Mouse (Mus musculus) stomach, embryonic 16.5 days (tissue): ENCODE data around the gene Mylk. TPM values are rescaled to one million over a fixed set of nuclear protein-coding genes. Genes with fewer than 3 reads are reported as not detected.

Experiments
- ATAC-seq: fragments of 200-750 bp; cut with Nextera tagmentation; 2 replicates; pipeline ENCODE4 v1.8.0; 2017; ENCODE audit warnings: moderate number of reproducible peaks, moderate TSS enrichment; ENCODE audit not compliant: insufficient read depth, low FRiP score
- H3K27ac ChIP-seq: fragments of 300-500 bp; sonication (generic); 2 replicates; pipeline ENCODE4 v1.5.1; 2014; ENCODE audit warnings: low read length
- H3K27me3 ChIP-seq: fragments of 300-500 bp; sonication (generic); 2 replicates; pipeline ENCODE4 v1.6.1; 2014; ENCODE audit warnings: low read length, control low read depth, mixed read lengths; ENCODE audit not compliant: control insufficient read depth, insufficient read depth
- H3K36me3 ChIP-seq: fragments of 300-500 bp; sonication (generic); 2 replicates; pipeline ENCODE4 v1.6.1; 2014; ENCODE audit warnings: low read length; ENCODE audit not compliant: control insufficient read depth, insufficient read depth
- H3K4me1 ChIP-seq: fragments of 300-500 bp; sonication (generic); 2 replicates; pipeline ENCODE4 v1.6.1; 2014; ENCODE audit warnings: low read length, control low read depth, mixed read lengths; ENCODE audit not compliant: control insufficient read depth, insufficient read depth
- H3K4me2 ChIP-seq: fragments of 300-500 bp; sonication (generic); 2 replicates; pipeline ENCODE4 v1.6.1; 2014; ENCODE audit warnings: low read depth, low read length, mixed read lengths
- H3K4me3 ChIP-seq: fragments of 300-500 bp; sonication (generic); replicated peaks from 2 replicates; pipeline ENCODE4 v1.5.1; 2014; ENCODE audit warnings: mild to moderate bottlenecking, low read length
- H3K9ac ChIP-seq: fragments of 300-500 bp; sonication (generic); 2 replicates; pipeline ENCODE4 v1.6.1; 2014; ENCODE audit warnings: low read length
- H3K9me3 ChIP-seq: fragments of 300-500 bp; sonication (generic); replicated peaks from 2 replicates; pipeline ENCODE4 v1.6.1; 2016; ENCODE audit warnings: low read length, control low read depth; ENCODE audit not compliant: control insufficient read depth
- WGBS: fragments of 180-500 bp; shearing (Covaris S2); extraction: QIAGEN DNeasy Blood & Tissue Kit; methylation state at CpG from one replicate; pipeline ENCODE4 v1.1.7; 2014; 5-methylcytosine and 5-hydroxymethylcytosine counted together
- polyA plus RNA-seq: library from polyadenylated mRNA; unstranded; fragments of >200 nt; fragmentation: Nextera tagmentation; extraction: Ambion mirVana; gene quantifications from 2 replicates; pipeline ENCODE4 v1.2.1, GENCODE M21; 2015

Gene Mylk
- polyA plus RNA-seq, 1 experiment from 2014 or later, result 371 TPM

- no peak overlapping the region for H3K4me3 ChIP-seq
- no peaks in the 10 kb centered on the region for H3K36me3 ChIP-seq
- no peak overlapping the region for H3K4me2 ChIP-seq
- H3K9ac ChIP-seq, result no peak overlapping the region
- ATAC-seq, result no peak
- no peaks in the 10 kb centered on the region for H3K4me1 ChIP-seq
- WGBS, result 98% methylated on average over 1 of the region's 1 CpGs
- H3K27ac ChIP-seq, result no peak overlapping the region
- H3K27me3 ChIP-seq, result no peaks in the 10 kb centered on the region
- peaks cover 7% of the 10 kb centered on the region; the same call in 1 of the 2 replicates for H3K9me3 ChIP-seq
Measured at GRCm38 (mm10) chr16:34729371-34729770, 15.6 kb upstream of the Mylk start.

GRCm38 (mm10) chr16:34738656-34739233 is 6.3 kb upstream of the Mylk start:
- Histone ChIP-seq H3K9me3 (no peaks in the 10 kb centered on the region), H3K4me1 (no peaks in the 10 kb centered on the region), H3K9ac (no peak overlapping the region), H3K4me3 (no peak overlapping the region), H3K36me3 (no peaks in the 10 kb centered on the region), H3K4me2 (no peak overlapping the region), H3K27ac (no peak overlapping the region), H3K27me3 (no peaks in the 10 kb centered on the region)
- 92% methylated on average over 4 of the region's 4 CpGs for WGBS
- ATAC-seq, result no peak

GRCm38 (mm10) chr16:34742930-34743329 is 2.1 kb upstream of the Mylk start:
- H3K9ac ChIP-seq, result no peak overlapping the region
- 0 out of 2 replicates have a peak, but pooled peaks cover 6% of the 10 kb centered on the region for H3K4me1 ChIP-seq
- H3K4me3 ChIP-seq, result no peak overlapping the region
- H3K36me3 ChIP-seq, result no peaks in the 10 kb centered on the region
- WGBS, result 41% methylated on average over 2 of the region's 2 CpGs
- H3K27me3 ChIP-seq, result peaks cover 7% of the 10 kb centered on the region; the same call in 1 of the 2 replicates
- H3K27ac ChIP-seq, result no peak overlapping the region
- ATAC-seq, result no peak
- no peak overlapping the region for H3K4me2 ChIP-seq
- no peaks in the 10 kb centered on the region for H3K9me3 ChIP-seq

GRCm38 (mm10) chr16:34748081-34748720 is 3.2 kb downstream of the Mylk start:
- Histone ChIP-seq H3K27me3 (peaks cover 7% of the 10 kb centered on the region; the same call in 1 of the 2 replicates), H3K9ac (no peak overlapping the region), H3K9me3 (no peaks in the 10 kb centered on the region), H3K4me2 (no peak overlapping the region), H3K4me3 (no peak overlapping the region), H3K36me3 (no peaks in the 10 kb centered on the region), H3K27ac (no peak overlapping the region), H3K4me1 (0 out of 2 replicates have a peak, but pooled peaks cover 6% of the 10 kb centered on the region)
- ATAC-seq, result no peak
- WGBS, result 34% methylated on average over 11 of the region's 11 CpGs

GRCm38 (mm10) chr16:34749536-34749935 is 4.5 kb downstream of the Mylk start:
- H3K36me3 ChIP-seq, result no peaks in the 10 kb centered on the region
- H3K27me3 ChIP-seq, result peaks cover 7% of the 10 kb centered on the region; the same call in 1 of the 2 replicates
- no peak overlapping the region for H3K9ac ChIP-seq
- no peak overlapping the region for H3K27ac ChIP-seq
- no peak for ATAC-seq
- 0 out of 2 replicates have a peak, but pooled peaks cover 6% of the 10 kb centered on the region for H3K4me1 ChIP-seq
- no peak overlapping the region for H3K4me2 ChIP-seq
- H3K4me3 ChIP-seq, result no peak overlapping the region
- 74% methylated on average over 4 of the region's 4 CpGs for WGBS
- no peaks in the 10 kb centered on the region for H3K9me3 ChIP-seq

- Histone ChIP-seq H3K4me2 (no peak overlapping the region), H3K27ac (no peak overlapping the region), H3K4me3 (no peak overlapping the region), H3K27me3 (no peaks in the 10 kb centered on the region), H3K9ac (no peak overlapping the region), H3K4me1 (no peaks in the 10 kb centered on the region), H3K36me3 (no peaks in the 10 kb centered on the region), H3K9me3 (no peaks in the 10 kb centered on the region)
- no peak for ATAC-seq
- WGBS, result 51% methylated on average over 3 of the region's 3 CpGs
Measured at GRCm38 (mm10) chr16:34752026-34752425, 7.0 kb downstream of the Mylk start.

- Histone ChIP-seq H3K27ac (no peak overlapping the region), H3K4me1 (no peaks in the 10 kb centered on the region), H3K4me3 (no peak overlapping the region), H3K9ac (no peak overlapping the region), H3K9me3 (no peaks in the 10 kb centered on the region), H3K27me3 (no peaks in the 10 kb centered on the region), H3K36me3 (no peaks in the 10 kb centered on the region), H3K4me2 (no peak overlapping the region)
- WGBS, result 89% methylated on average over 3 of the region's 3 CpGs
- ATAC-seq, result no peak
Measured at GRCm38 (mm10) chr16:34752977-34753376, 8.0 kb downstream of the Mylk start.

- Histone ChIP-seq H3K36me3 (no peaks in the 10 kb centered on the region), H3K4me1 (no peaks in the 10 kb centered on the region), H3K4me2 (no peak overlapping the region), H3K27ac (no peak overlapping the region), H3K9me3 (no peaks in the 10 kb centered on the region), H3K9ac (no peak overlapping the region), H3K4me3 (no peak overlapping the region), H3K27me3 (no peaks in the 10 kb centered on the region)
- ATAC-seq, result no peak
- 83% methylated on average over 7 of the region's 7 CpGs for WGBS
Measured at GRCm38 (mm10) chr16:34756991-34757390, 12.0 kb downstream of the Mylk start.

GRCm38 (mm10) chr16:34758205-34758604 is 13.2 kb downstream of the Mylk start:
- no peak overlapping the region for H3K4me3 ChIP-seq
- no peak overlapping the region for H3K4me2 ChIP-seq
- H3K4me1 ChIP-seq, result no peaks in the 10 kb centered on the region
- no peak overlapping the region for H3K9ac ChIP-seq
- no peak for ATAC-seq
- H3K9me3 ChIP-seq, result no peaks in the 10 kb centered on the region
- H3K27me3 ChIP-seq, result no peaks in the 10 kb centered on the region
- no peaks in the 10 kb centered on the region for H3K36me3 ChIP-seq
- no peak overlapping the region for H3K27ac ChIP-seq
- 64% methylated on average over 5 of the region's 5 CpGs for WGBS
